Mouse (Mus musculus): ENCODE data around the gene Nek5. TPM values are rescaled to one million over a fixed set of nuclear protein-coding genes. Genes with fewer than 3 reads are reported as not detected.

The Nek5 gene
- 0.74 and 0.86 TPM in 2 replicates for polyA plus RNA-seq (2012; rRNA removed)

GRCm38 (mm10) chr8:22124220-22125152 is at the start of gene Nek5:
Gene Nek5, minus strand, starts transcription at chr8:22125053.

GRCm38 (mm10) chr8:22166080-22166603 is 41.3 kb upstream of the Nek5 start, which contains the start of gene Nek3:
Gene Nek3, minus strand, starts transcription at chr8:22166435.

GRCm38 (mm10) chr8:22060446-22060889 is 64.4 kb downstream of the Nek5 start, which contains the start of gene Alg11:
Gene Alg11, plus strand, starts transcription at chr8:22060721.

GRCm38 (mm10) chr8:22059821-22060445 is 64.9 kb downstream of the Nek5 start, which contains the start of gene Atp7b:
Gene Atp7b, minus strand, starts transcription at chr8:22060305.

Other genes starting within 250 kb of the Nek5 start
- not detected in 2 replicates for gene Defb9, start 239.6 kb downstream of the Nek5 start, polyA plus RNA-seq (2012; rRNA removed)
- gene Defb11, start 218.6 kb downstream of the Nek5 start, polyA plus RNA-seq (2012; rRNA removed): 12.3 and 15.2 TPM in 2 replicates
- not detected in 2 replicates for gene Defb15, start 192.3 kb downstream of the Nek5 start, polyA plus RNA-seq (2012; rRNA removed)
- not detected in 2 replicates for gene Defb35, start 186.7 kb downstream of the Nek5 start, polyA plus RNA-seq (2012; rRNA removed)
- gene Defb13, start 178.3 kb downstream of the Nek5 start, polyA plus RNA-seq (2012; rRNA removed): not detected in 2 replicates
- gene Fam90a1a, start 166.3 kb downstream of the Nek5 start, polyA plus RNA-seq (2012; rRNA removed): not detected in 2 replicates
- not detected in 2 replicates for gene Ccdc70, start 155.3 kb downstream of the Nek5 start, polyA plus RNA-seq (2012; rRNA removed)
- 2.2 TPM in 2 replicates for gene Atp7b, start 64.7 kb downstream of the Nek5 start, polyA plus RNA-seq (2012; rRNA removed)
- 9.7 TPM in 2 replicates for gene Alg11, start 64.3 kb downstream of the Nek5 start, polyA plus RNA-seq (2012; rRNA removed)
- 9.0 and 9.9 TPM in 2 replicates for gene Nek3, start 41.4 kb upstream of the Nek5 start, polyA plus RNA-seq (2012; rRNA removed)
- gene Ckap2, start 60.8 kb upstream of the Nek5 start, polyA plus RNA-seq (2012; rRNA removed): 24.6 and 31.2 TPM in 2 replicates
- 26.8 and 26.9 TPM in 2 replicates for gene Vps36, start 67.8 kb upstream of the Nek5 start, polyA plus RNA-seq (2012; rRNA removed)
- gene Thsd1, start 102.3 kb upstream of the Nek5 start, polyA plus RNA-seq (2012; rRNA removed): 7.4 and 8.2 TPM in 2 replicates
- not detected in 2 replicates for gene Tpte, start 158.4 kb upstream of the Nek5 start, polyA plus RNA-seq (2012; rRNA removed)